Mouse (Mus musculus) stomach, postnatal 0 days (tissue): ENCODE measurements around the gene Gm45062. TPM values are rescaled to one million over a fixed set of nuclear protein-coding genes. Genes with fewer than 3 reads are reported as not detected.

ENCODE experiments used
- ATAC-seq: fragments of 200-750 bp; cut with Nextera tagmentation; 2 replicates; pipeline ENCODE4 v1.8.0; 2017; ENCODE audit not compliant: low FRiP score, low TSS enrichment
- DNase-seq: peaks from one replicate; pipeline ENCODE4 v3.0.0-alpha.2; 2016; ENCODE audit warnings: low spot score
- H3K27ac ChIP-seq: fragments of 300-500 bp; sonication (generic); replicated peaks from 2 replicates; pipeline ENCODE4 v1.5.1; 2014; ENCODE audit warnings: mild to moderate bottlenecking, control low read depth
- H3K27me3 ChIP-seq: fragments of 300-500 bp; sonication (generic); 2 replicates; pipeline ENCODE4 v1.6.1; 2014; ENCODE audit warnings: low read length; ENCODE audit not compliant: control insufficient read depth, insufficient read depth
- H3K36me3 ChIP-seq: fragments of 300-500 bp; sonication (generic); 2 replicates; pipeline ENCODE4 v1.6.1; 2014; ENCODE audit warnings: low read length, mixed read lengths; ENCODE audit not compliant: control insufficient read depth, insufficient read depth
- H3K4me1 ChIP-seq: fragments of 300-500 bp; sonication (generic); replicated peaks from 2 replicates; pipeline ENCODE4 v1.6.1; 2014; ENCODE audit warnings: antibody characterized with exemption; ENCODE audit not compliant: control insufficient read depth, insufficient read depth
- H3K4me2 ChIP-seq: fragments of 300-500 bp; sonication (generic); replicated peaks from 2 replicates; pipeline ENCODE4 v1.6.1; 2014; ENCODE audit warnings: low read depth, mild to moderate bottlenecking, control low read depth, moderate library complexity
- H3K4me3 ChIP-seq: fragments of 300-500 bp; sonication (generic); 2 replicates; pipeline ENCODE4 v1.5.1; 2014; ENCODE audit warnings: low read depth, low read length, control low read depth
- H3K9ac ChIP-seq: fragments of 300-500 bp; sonication (generic); 2 replicates; pipeline ENCODE4 v1.6.1; 2014; ENCODE audit warnings: mild to moderate bottlenecking, low read length, control low read depth, mixed read lengths
- H3K9me3 ChIP-seq: fragments of 300-500 bp; sonication (generic); 2 replicates; pipeline ENCODE4 v1.6.1; 2016; ENCODE audit warnings: low read length; ENCODE audit not compliant: control insufficient read depth
- CTCF ChIP-seq: IDR thresholded peaks from 2 replicates; pipeline ENCODE4 v1.5.1; 2016; ENCODE audit warnings: antibody characterized with exemption, low read depth, mild to moderate bottlenecking, moderate library complexity
- EP300 ChIP-seq: optimal IDR thresholded peaks from 2 replicates; pipeline ENCODE3; 2016; ENCODE audit warnings: antibody characterized with exemption
- WGBS: fragments of 180-500 bp; shearing (Covaris S2); extraction: QIAGEN DNeasy Blood & Tissue Kit; methylation state at CpG from one replicate; pipeline ENCODE4 v1.1.7; 2014; 5-methylcytosine and 5-hydroxymethylcytosine counted together
- polyA plus RNA-seq: library from polyadenylated mRNA; unstranded; fragments of >200 nt; fragmentation: Nextera tagmentation; extraction: Ambion mirVana; gene quantifications from 2 replicates; pipeline ENCODE4 v1.2.1, GENCODE M21; 2015

Gm45062 gene
- polyA plus RNA-seq, 1 experiment from 2014 or later: 1.9 TPM

DNA sequence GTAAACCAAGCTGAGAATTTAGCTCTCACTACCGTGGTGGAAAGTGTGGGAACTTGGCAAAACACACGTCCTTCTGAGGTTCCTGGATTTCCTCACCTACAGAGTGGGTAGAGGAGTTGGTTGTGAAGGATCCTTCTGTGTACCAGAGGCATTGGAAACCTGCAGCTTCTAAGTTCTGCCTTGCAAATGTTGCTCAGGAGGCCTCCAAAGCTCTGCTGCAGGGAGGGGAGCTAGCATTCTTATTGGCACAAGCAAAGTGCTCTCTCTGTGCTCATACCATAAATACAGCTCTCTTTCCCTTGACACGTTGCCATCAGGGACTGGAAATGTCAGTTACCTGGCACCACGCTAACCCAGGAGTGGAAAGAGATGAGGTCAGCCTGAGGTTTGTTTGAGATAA is 379.6 kb downstream of the Gm45062 start:
- 67% methylated on average over 4 of the region's 4 CpGs for WGBS
- no peak for ATAC-seq

DNA sequence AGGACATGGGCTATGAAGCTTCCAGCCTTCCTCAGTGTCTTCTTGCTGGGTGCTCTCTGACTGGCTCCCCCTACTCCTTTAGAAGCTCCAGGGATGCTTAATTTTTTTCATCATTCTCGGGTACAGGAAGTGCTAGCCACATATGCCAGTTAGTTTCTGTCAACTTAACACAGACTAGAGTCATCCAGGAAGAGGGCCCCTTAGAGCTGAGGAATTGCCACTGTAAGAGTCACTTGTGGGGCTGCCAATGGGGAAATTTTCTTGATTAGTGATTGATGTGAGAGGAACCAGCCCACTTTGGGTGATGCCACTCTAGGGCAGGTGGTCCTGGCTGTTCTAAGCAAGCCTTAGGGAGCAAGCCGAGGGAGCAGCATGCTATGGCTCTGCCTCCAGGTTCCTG is 380.3 kb downstream of the Gm45062 start:
- no peak for ATAC-seq
- no peak overlapping the region for H3K4me2 ChIP-seq
- no peak for TF ChIP-seq EP300
- no peak for TF ChIP-seq CTCF
- no peak overlapping the region for H3K4me3 ChIP-seq
- WGBS: 77% methylated on average over 2 of the region's 2 CpGs
- no peaks in the 10 kb centered on the region; the same call in 1 of the 2 replicates for H3K36me3 ChIP-seq
- no peaks in the 10 kb centered on the region for H3K27me3 ChIP-seq
- H3K9ac ChIP-seq: no peak overlapping the region
- DNase-seq: no peak
- no peaks in the 10 kb centered on the region for H3K4me1 ChIP-seq
- H3K27ac ChIP-seq: no peak overlapping the region
- no peaks in the 10 kb centered on the region for H3K9me3 ChIP-seq

More for the DNA sequence above, 379.6 kb downstream of the Gm45062 start:
- H3K4me2 ChIP-seq: no peak overlapping the region
- H3K4me3 ChIP-seq: no peak overlapping the region
- TF ChIP-seq EP300 (no peak), CTCF (no peak)
- H3K27me3 ChIP-seq: no peaks in the 10 kb centered on the region
- H3K36me3 ChIP-seq: no peaks in the 10 kb centered on the region; the same call in 1 of the 2 replicates
- no peaks in the 10 kb centered on the region for H3K4me1 ChIP-seq
- no peak for DNase-seq
- no peak overlapping the region for H3K27ac ChIP-seq
- no peaks in the 10 kb centered on the region for H3K9me3 ChIP-seq
- H3K9ac ChIP-seq: no peak overlapping the region

DNA sequence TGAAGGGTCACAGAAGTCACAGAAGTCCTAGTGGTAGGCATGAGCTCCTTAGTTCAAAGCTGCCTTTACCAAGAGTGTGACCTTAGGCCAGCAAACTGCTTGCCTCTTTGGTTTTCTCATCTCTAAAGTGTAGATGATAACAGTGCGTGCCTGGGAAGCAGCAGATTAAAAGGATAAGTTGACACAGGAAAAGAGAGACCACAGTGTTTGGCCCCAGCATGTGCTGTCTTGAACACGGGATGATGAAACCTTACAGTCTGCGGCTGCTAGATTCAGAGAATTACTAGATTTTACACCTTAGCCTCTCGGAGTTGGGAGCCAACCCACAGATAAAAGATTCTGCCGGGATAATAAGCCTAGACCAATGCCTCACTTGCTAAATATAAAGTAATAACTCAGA is 381.6 kb downstream of the Gm45062 start:
- H3K9ac ChIP-seq: no peak overlapping the region
- no peaks in the 10 kb centered on the region for H3K27me3 ChIP-seq
- ATAC-seq (no peak), DNase-seq (no peak)
- no peak for TF ChIP-seq EP300
- TF ChIP-seq CTCF: no peak
- WGBS: 88% methylated on average over 5 of the region's 5 CpGs
- no peak overlapping the region for H3K27ac ChIP-seq
- H3K36me3 ChIP-seq: no peaks in the 10 kb centered on the region; the same call in 1 of the 2 replicates
- no peak overlapping the region for H3K4me2 ChIP-seq
- H3K4me3 ChIP-seq: no peak overlapping the region
- no peaks in the 10 kb centered on the region for H3K4me1 ChIP-seq
- H3K9me3 ChIP-seq: no peaks in the 10 kb centered on the region

DNA sequence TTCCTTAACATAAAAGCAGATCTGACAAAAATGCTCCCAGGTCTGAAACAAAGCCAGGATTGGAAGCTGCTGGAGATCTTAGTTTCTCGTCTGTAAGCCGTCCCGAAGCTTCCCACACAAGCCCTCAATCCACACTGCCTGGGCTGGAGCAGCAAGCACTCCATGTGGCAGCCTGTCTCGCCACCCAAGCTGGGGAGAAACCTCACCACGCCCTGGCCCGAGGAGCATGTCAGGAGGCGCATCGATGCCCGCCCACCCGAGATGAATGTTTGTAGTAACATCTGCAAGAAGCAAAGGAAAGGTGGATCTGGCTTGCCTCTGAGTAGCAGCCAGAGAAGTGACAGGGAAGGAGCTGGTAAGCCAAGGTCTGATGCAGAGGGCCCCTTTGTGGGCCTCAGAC is 385.5 kb downstream of the Gm45062 start:
- no peaks in the 10 kb centered on the region; the same call in 1 of the 2 replicates for H3K36me3 ChIP-seq
- H3K9me3 ChIP-seq: no peaks in the 10 kb centered on the region
- H3K4me2 ChIP-seq: no peak overlapping the region
- H3K9ac ChIP-seq: no peak overlapping the region
- 0 out of 2 replicates have a peak, but pooled peaks cover 2% of the 10 kb centered on the region for H3K4me1 ChIP-seq
- no peaks in the 10 kb centered on the region for H3K27me3 ChIP-seq
- H3K27ac ChIP-seq: no peak overlapping the region
- ATAC-seq (no peak), DNase-seq (peak; percentile 19)
- WGBS: 43% methylated on average over 10 of the region's 10 CpGs
- TF ChIP-seq CTCF (no peak), EP300 (no peak)
- H3K4me3 ChIP-seq: no peak overlapping the region

DNA sequence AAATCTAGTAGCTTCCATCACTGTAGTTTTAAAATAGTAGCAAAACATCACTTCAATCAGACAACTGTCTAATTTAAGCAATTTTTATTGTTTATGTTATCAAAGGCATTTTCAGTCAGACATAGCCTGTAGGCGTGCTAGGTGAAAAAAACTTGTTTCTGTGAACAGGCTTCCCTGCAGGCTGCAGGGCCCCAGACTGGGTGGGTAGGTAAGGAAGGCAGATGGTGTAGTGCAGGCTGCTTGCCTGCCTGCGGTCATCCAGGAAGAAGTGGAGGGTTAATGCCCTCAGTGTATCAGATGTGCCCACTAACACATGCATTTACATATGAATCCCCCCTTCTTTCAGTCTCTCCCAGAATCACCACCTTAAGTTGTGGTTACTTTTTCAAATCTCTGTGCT is 386.5 kb downstream of the Gm45062 start:
- DNase-seq: no peak
- Histone ChIP-seq H3K27ac (no peak overlapping the region), H3K4me1 (0 out of 2 replicates have a peak, but pooled peaks cover 2% of the 10 kb centered on the region), H3K36me3 (no peaks in the 10 kb centered on the region; the same call in 1 of the 2 replicates), H3K4me2 (no peak overlapping the region), H3K9ac (no peak overlapping the region), H3K27me3 (no peaks in the 10 kb centered on the region), H3K4me3 (no peak overlapping the region), H3K9me3 (no peaks in the 10 kb centered on the region)
- TF ChIP-seq EP300 (no peak), CTCF (no peak)
- 78% methylated on average over 2 of the region's 2 CpGs for WGBS
- no peak for ATAC-seq

Other genes starting within 250 kb of the Gm45062 start
- 1.2 and 1.4 TPM in 2 replicates for gene Col28a1, start 66.8 kb upstream of the Gm45062 start, polyA plus RNA-seq
- gene Mios, start 50.2 kb upstream of the Gm45062 start, polyA plus RNA-seq: 11.9 and 12.7 TPM in 2 replicates
- gene Rpa3, start 277 bp upstream of the Gm45062 start, polyA plus RNA-seq: 96.9 and 99.5 TPM in 2 replicates
- 17.9 and 18.8 TPM in 2 replicates for gene Umad1, start 162 bp upstream of the Gm45062 start, polyA plus RNA-seq